Mouse (Mus musculus) activated CD4-positive, CD25-positive, alpha-beta regulatory T cell, adult 4 months (primary cell): ENCODE results near the gene Gars. TPM values are rescaled to one million over a fixed set of nuclear protein-coding genes. Genes with fewer than 3 reads are reported as not detected.

ENCODE experiments used
- ATAC-seq: one replicate; pipeline ENCODE4 v1.8.0; 2017
- polyA plus RNA-seq, 2 experiments: library from polyadenylated mRNA; unstranded; fragments of 100-300 nt; shearing (Covaris generic); gene quantifications; one replicate each; pipeline ENCODE4 v1.2.1; 2017

Gene Gars
- polyA plus RNA-seq, 2 experiments from 2014 or later: 30.6 to 36.7 TPM

DNA sequence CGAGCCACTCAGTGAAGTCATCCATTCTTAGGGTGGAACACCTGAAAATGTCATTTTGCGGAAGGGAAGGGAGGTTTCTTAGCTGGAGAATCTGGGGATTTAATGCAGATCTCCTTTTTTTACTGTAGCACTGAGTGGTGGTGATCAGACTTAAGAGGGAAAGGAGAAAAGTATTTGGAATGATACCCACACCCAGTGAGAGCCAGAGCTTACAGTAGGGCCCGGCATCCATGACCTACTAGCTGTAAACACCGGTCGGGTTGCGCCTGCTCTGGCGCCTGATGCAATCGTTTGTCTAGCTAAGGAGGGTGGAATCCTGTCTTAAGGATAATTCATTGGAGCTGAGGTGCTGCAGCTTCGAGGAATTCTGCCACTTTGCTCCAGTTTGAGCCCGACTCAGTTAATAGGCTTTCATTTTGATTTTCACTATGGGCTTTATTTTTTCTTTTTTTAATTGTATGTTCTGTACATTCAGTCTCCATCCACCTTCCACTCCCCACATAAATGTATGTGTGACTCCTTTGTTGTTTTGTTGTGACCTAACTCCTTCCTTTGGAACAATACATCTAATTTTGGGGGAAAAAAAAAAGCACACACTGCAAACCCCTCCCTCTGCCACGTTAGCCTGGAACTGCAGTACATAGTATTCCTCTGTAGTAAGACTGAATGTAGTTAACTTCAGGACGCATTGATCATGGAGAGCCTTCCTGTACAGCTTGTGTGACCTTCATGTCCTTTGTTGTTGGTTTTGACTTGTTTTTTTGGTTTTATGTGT lies 1.1 kb downstream of the Gars start:
- no peak for ATAC-seq

DNA sequence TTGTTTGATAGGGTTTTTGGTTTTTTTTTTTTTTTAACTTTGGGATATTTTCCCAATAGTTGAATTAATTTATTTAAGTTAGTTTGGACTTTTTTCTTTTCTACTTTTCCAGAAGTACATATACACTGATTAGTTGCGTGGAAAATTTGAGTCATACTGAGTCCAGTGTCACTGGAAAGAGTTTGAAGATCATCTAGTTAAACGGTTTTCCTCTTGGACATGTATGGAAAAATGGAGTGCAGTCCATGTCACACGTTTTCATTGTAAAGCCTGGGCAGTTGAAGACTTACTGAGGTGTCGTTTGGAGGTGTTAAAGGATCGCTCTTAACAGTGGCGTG lies 1.6 kb downstream of the Gars start:
- no peak for ATAC-seq

DNA sequence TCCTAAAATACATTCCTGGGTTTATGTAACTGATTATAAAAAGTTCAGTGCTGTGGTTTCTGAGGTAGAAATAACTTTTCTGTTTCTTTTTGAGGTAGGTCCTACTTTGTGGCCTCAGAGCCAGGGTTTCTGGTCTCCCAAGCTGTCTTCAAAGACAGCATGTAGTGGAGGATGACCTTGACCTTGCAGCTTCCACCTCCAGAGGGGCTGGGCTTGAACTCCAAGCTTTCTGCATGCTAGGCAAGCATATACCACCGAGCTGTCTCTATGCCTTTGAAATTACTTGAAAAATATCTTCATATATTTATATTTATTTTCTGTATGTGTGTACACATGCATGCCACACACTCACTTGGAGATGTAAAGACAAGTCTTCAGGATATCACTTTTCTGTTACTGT lies 2.2 kb downstream of the Gars start:
- ATAC-seq: no peak

DNA sequence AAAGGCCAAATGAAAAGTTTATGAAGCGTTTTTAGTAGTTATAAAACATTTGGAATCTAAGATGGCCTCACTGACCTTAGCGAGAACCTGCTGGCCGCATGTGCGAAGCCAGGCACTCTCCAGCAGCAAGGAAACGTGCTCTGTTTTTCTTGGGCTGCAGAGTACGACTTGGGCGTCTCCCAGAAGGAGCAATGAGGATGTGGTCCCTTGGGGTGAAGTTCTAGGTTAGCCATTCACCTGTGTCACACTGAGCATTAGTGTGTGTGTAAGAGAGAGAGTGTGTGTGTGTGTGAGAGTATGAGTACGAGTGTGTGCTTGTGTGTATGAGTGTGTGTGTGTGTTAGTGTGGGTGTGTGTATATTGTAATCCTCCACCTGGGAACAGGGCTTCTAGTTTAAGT lies 5.4 kb downstream of the Gars start:
- no peak for ATAC-seq

DNA sequence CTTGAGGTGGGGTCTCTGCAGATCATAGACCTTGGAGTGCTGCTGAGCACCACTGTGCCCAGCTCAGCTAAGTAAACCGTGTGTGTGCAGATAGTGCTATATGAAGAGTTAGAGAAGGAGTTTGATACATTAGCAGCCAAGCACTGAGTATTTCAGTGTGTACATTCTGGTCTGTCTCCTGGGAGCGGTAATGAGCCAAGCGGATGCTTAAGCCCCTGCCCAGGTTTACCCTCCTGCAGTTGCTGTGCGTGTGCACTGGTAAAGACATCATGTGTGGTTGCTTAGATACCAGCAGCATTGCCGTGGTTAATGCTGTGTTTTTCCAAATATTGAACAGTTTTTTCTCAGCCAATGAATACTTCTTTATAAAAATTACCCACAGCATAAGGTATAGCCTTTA lies 6.7 kb downstream of the Gars start:
- ATAC-seq: no peak

DNA sequence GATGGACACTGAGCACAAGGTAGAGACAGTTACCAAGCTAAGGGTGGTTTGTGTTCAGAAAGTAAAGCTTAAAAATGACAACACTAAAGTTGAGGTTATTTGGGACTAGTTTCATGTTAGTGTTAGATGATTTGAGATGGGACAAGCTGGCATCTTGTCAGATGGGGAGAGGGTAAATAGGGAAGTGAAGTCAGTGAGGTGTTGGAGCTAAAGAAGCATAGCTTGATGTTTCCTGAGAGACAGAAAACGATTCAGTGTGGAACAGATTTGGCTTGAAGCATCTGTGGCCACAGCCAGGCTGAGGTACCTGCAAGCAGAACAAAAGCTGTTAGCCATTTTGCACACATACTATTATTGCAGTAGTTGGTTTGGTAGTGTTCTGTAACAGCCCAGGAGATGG lies 7.5 kb downstream of the Gars start:
- ATAC-seq: no peak

DNA sequence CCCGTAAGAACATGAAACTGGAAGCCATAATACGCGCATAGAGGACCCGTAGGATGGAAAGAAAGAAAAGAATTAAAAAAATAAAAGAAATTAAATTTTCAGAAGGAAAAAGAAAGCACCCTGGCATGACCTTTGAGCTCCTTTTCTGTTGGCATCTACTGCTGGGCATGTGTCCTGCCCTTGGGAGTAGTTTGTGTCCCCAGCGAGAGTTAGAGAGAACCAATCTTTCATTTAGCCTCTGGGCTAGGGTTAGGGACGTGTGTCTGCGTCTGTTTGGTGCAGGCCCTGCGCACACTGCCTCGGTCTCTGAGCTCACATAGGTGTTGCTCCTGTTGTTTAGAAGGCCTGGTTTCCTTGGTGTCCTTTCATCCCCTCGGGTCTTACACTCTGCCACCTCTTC lies 11.4 kb downstream of the Gars start:
- no peak for ATAC-seq

DNA sequence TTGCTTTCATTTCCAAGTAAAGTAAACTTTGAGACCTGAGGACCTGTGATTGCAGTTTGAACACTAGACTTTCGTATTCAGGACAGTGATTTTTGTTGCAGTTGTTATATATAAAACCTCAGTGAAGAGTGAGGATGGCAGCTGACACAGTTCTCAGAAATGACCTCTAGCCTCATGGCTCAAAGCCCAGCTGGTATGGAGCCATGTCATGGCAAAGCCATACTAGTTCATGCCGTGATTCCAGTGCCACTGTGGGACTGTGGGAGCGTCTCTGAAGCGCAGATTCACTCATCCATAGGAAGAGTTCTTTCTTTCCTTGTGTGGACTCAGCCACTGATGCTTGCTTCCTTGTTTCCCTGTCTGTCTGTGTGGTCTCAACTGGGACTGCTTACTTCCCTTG lies 16.7 kb downstream of the Gars start:
- no peak for ATAC-seq

DNA sequence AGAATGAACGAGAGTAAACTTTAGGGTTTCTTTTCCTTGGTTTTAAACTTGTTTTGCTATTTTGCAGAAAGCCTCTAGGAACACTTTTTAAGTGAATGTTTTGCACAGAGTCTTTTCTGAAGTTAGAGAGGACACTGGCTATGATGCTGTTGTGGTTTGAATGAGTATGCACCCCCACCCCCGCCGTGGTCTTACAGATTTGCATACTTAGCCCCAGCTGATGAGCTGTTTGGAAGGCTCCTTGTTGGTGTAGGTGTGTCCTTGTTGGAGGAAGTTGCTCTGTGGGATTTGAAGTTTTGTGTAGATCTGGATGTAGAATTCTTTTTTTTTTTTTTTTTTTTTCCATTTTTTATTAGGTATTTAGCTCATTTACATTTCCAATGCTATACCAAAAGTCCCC lies 19.6 kb downstream of the Gars start:
- no peak for ATAC-seq

DNA sequence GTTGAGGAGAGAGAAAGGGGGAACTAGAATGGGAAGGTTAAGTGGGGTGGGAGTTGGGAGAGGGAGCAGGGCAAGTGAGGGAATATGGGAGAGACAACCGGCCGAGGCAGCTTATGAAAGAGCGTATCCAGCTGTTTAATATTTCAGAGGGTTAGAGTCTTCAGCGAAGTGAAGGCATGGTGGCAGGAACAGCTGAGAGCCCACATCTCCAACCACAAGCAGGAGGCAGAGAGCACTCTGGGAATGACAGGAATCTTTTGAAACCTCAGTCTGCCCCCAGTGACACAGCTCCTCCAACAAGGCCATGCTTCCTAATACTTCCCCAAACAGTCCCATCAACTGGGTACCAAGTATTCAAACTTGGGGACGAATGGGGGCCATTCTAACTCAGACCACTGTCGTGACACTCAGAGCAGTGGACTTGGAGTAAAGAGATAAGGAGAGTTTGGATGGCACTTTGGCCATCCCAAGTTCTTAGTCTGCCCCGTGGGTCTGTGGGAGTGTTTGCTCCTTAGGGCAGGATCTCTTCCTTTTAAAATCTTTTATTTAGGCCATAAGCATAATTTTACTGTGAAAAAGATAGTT lies 22.5 kb downstream of the Gars start:
- ATAC-seq: no peak

DNA sequence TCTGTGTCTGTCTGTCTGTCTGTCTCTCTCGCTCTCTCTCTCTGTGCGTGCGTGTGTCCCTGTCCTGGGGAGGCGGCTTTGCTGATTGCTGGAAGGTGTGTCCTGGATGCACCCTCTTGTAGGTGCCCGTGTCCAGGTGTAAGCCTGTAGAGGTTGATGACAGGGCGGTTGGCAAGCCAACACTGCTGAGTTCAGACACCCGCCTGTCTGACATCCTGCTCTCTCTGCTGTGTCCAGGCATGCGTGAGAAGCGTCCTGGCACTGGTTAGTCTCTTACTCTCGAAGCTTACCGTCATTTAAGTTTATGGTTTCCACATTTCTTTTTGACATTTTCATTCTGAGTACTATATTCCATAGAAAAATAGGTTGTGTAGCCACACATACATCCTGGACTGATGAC lies 23.5 kb downstream of the Gars start:
- ATAC-seq: no peak

DNA sequence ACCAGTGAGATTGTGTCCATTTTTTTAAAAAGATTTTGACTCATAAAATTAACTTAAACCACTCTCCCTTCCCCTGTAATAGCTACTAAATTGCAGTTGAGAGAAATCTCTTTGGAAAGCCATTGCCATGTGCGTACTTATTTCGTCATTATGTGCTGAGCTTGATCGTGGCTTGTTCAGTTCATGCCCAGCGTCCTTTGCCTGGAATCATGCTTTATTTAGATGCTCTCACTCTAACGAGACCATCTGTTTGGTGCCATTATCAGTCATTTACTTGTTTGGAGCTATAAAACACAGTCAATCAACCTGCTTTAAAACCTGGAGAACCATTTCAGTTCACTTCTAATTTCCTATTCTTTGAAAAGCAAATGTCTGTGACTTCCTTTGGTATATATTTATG lies 24.4 kb downstream of the Gars start:
- ATAC-seq: no peak

DNA sequence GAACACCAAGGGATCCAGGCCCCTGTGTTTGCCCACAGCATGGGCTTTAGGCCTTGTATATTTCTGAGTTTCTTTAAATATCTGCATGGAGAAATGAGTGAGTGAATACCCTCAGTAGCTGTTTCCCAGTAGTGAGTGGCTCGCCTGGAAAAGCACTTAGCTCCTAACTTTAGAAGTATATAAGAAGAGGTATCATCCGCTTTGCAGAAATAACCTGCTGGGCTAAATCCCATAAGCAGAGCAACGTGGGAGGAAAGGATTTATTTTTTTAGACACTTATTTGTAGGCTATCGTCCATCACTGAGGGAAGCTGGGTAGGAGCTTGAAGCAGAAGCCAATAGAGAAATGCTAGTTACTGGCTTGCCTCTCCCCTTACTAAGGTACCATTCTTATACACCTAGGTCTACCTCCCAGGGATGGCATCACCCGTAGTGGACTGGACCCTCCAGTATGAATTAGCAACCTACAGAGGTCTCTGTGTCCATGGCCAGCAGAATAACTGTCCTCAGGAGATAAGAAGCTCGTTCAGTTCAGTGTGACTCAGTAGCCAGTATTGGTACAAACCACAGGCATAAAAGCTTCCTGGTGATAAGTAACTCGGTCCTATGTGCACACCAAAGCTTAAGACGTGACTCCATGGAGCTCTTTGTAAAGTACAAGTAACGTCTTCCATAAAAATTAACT lies 26.1 kb downstream of the Gars start:
- ATAC-seq: no peak

DNA sequence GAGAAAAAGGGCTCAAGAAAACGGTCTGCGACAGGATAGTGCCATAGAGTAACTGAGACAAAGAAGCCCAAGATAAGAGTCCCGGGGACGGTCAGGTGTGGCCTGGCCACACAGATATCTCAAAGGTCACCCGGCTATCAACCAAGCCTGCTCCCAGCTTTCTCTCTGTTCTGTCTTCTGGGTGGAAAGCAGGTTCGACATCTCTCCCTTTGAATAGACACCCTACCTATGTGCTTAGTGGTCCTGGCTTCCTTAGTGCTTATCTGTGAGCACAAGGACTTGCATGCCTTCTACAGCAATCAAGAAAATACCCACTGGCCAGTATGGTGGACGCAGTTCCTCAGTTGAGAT lies 26.6 kb downstream of the Gars start:
- no peak for ATAC-seq

DNA sequence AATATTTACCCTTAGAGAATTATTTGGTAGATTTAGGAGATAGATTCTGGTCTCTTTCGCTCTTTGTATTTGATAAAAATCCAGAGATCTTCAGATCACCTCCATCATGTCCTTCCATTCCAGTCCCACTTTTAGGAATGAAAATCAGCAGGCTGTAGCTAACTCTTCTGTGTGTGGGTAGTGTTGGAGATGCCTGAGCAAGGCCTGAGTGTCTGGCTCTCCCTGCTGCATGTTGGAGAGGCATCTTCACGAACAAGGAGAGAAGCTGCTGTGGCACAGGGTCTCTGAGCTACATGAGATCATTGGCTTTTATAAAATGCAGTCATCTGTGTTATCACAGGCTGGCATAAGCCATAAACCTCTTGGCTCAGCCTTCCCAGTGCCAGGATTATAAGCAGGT lies 28.1 kb downstream of the Gars start:
- no peak for ATAC-seq

DNA sequence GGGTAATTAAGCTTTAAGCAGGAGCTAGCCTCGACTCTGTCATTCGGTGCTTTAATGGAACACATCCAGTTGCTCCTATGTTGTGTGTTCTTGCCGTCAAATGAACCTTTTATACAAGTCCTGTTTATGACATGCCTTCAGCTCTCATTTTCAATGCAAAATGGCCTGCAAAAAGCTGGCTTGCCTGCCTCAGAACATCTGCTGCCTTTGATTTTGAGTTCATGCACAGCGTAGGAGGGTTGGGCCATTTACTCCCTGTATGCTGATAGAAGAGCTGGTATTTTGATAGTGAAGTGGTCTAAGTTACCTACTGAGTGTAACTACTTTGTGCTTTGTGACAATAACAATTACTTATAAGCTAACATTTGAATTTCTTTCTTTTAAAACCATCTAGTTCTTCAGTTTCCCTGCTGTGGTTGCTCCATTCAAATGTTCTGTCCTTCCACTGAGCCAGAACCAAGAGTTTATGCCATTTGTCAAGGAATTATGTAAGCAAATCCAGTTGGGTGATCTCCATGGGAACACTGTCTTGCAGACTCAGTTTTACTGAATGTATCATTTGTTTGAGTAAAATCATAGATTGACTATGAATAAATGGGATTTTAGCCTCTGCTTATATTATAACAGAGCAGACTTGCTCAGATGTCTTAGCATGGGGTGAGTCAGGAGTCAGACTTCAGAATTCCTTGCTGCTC lies 38.9 kb downstream of the Gars start:
- no peak for ATAC-seq

DNA sequence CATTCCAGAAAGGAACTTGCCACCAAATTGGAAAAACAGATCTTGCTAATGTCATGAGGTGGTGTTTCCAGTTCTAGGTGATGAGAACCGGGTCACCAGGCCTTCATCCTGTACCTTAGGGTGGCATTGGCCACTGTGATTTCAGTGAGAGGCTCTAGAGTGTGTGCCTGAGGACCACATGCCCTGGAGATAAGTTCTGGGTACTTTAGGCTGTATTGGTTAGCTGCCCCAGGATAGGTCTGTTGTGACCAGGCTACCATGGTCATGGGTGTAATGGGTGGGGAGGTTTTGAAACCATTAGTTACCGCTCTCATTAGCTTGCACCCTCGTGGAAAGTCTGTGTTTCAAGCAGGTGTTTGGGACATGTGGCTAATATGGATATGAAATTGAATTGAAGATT lies 43.6 kb downstream of the Gars start:
- ATAC-seq: no peak

DNA sequence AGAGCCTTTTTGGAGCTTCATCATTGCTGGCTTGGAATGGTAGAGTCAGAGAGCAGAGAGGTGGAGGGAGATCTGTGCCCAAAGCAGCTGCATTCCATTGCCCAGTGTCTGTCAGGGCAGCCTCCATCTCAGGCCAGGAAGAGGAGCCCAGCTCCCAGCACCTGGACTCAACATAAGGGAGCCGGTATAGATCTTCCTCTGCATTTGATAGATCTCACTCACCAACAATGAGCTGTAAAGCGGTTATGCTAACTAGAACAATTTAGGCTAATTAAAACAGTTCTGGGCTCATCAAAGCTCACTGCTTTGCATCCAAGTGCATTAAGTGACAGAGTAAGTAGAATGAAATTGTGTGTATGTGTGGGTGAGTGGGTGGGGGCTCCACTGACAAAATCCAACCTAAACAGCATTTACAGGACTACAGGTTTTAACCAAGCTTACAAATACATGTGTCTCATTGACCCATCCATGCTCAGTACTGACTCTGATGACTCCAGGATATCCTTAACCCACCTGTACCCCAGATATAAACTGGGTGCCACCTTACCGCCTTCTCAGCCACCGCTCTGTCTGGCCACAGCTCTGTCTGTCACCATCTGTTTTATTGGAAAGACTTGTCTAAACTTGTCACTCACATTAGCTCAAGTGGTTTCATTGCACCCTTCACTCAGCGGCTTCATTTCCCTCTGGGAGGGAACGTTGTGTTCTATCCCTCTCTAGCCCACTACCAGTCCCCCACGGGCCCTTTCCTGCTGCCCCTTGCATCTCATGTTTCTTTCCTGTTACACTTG lies 44.6 kb downstream of the Gars start:
- no peak for ATAC-seq

DNA sequence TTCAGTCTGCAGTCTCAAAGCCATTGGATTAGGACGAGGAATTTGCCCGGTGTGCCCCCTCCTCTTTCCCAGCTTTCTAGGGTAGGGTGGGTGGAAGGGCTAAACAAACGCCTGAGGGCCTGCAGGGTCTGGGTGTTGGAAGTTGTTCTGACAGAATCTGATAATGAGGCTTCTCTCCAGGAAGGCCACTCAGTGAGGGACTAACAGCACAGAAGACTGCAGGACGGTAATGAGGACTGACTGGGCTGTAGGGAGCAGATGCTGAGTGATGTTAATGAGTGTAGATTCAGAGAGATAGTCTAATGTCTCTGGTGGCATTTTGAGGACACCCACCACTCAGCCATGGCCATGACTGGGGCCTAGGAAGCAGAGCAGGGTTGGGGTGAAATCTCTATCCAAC lies 49.5 kb downstream of the Gars start:
- no peak for ATAC-seq

DNA sequence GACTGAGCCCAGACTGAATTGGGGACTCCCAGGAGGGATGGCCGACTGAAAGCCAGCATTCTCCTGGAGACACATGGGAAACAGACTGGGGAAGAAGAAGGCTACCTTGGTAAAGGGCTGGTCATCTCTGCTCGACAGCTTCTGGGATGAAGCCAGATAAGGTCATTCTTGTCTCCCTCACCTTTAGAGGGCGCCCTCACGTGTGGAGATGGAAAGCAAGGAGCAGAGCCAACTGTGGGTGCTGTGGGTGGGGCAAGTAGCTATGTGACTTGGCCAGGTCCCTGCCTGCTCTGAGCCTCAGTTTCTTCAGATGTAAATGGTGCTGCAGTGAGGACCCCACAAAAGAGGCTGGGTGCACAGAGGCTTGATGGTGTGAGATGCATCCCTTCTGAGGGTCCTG lies 52.8 kb downstream of the Gars start:
- no peak for ATAC-seq

DNA sequence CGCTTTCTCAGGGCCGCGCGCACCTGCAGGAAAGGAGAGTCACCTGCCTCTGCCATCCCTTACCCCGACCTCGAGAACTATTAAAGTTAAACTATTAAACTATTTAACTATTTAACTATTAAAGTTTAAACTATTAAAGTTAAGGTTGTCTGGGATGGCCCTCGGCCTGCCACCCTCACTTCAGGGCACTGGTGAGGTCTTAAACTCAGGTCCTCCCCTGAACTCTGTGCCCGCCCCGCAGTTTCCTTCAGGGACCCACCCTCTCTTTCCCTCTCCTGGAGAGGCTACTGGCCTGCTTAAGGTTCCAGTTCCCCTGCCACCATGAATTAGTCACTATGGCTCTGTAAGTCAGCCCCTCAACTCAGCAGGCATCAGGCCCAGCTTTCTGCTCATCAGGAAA lies 53.6 kb downstream of the Gars start:
- no peak for ATAC-seq

DNA sequence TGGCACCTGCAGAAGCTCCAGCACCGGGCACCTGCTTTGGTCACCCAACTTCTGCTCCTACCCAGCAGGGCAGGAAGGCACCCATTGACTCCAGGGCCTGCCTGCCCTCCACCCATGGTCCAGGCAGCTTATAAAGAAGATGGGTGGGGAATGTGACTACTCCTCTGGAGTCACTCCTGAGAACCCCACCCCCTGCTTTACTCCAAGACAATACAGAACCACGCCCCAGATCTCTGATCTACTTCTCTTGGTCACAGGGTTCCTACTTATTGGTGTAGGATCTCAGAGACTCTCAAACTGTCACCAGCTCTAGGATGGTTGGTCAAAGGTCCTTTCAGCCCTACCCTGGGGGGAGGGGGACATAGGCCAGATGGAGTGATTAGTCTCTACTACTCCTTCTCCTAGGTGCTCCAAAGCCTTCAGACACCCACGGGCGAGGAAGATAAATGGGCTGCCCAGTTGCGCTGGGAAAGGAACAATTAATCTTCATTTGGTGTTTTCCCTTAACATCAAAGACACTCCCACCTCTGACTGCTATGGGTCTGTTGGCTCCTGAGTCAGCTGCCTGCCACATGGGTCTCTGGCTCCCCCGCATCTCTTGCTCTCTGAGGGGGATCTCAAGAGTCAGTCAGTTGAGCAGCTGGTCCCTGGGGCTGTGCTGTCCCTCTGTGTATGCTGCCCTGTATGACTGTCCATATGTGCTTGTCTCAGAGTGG lies 55.8 kb downstream of the Gars start:
- ATAC-seq: no peak
